Mouse (Mus musculus) kidney, adult 9 months (tissue): ENCODE data around the gene Plscr1.
A peak's percentile ranks its signal among the peaks of the same experiment; 100 is the strongest.

Experiments
- DNase-seq: peaks from one replicate; pipeline ENCODE4 v3.0.0; 2022

Plscr1 gene

GRCm38 (mm10) chr9:92249447-92249852 lies at the start of gene Plscr1:
Gene Plscr1, plus strand, starts transcription at chr9:92249750.
- DNase-seq, result no peak

- no peak for DNase-seq
Observed at GRCm38 (mm10) chr9:92204397-92204796, 45.2 kb upstream of the Plscr1 start.

GRCm38 (mm10) chr9:92207307-92207706 lies 42.2 kb upstream of the Plscr1 start:
- DNase-seq, result peak; percentile 70

- DNase-seq, result no peak
Observed at GRCm38 (mm10) chr9:92207757-92208156, 41.8 kb upstream of the Plscr1 start.

GRCm38 (mm10) chr9:92209850-92210249 lies 39.7 kb upstream of the Plscr1 start:
- DNase-seq, result no peak

- no peak for DNase-seq
Observed at GRCm38 (mm10) chr9:92210386-92210967, 39.1 kb upstream of the Plscr1 start.

- no peak for DNase-seq
Observed at GRCm38 (mm10) chr9:92211048-92211447, 38.5 kb upstream of the Plscr1 start.

GRCm38 (mm10) chr9:92217484-92217883 lies 32.1 kb upstream of the Plscr1 start:
- DNase-seq, result peak; percentile 50

- no peak for DNase-seq
Observed at GRCm38 (mm10) chr9:92217896-92218295, 31.7 kb upstream of the Plscr1 start.

- DNase-seq, result no peak
Observed at GRCm38 (mm10) chr9:92220151-92220550, 29.4 kb upstream of the Plscr1 start.

GRCm38 (mm10) chr9:92221480-92221879 lies 28.1 kb upstream of the Plscr1 start:
- DNase-seq, result no peak

GRCm38 (mm10) chr9:92224598-92225231 lies 24.8 kb upstream of the Plscr1 start:
- no peak for DNase-seq

GRCm38 (mm10) chr9:92226127-92226655 lies 23.4 kb upstream of the Plscr1 start:
- no peak for DNase-seq

- no peak for DNase-seq
Observed at GRCm38 (mm10) chr9:92226795-92227194, 22.8 kb upstream of the Plscr1 start.

- DNase-seq, result no peak
Observed at GRCm38 (mm10) chr9:92228867-92229832, 20.4 kb upstream of the Plscr1 start.

- DNase-seq, result no peak
Observed at GRCm38 (mm10) chr9:92229833-92230205, 19.7 kb upstream of the Plscr1 start.

GRCm38 (mm10) chr9:92234901-92235458 lies 14.6 kb upstream of the Plscr1 start:
- no peak for DNase-seq

GRCm38 (mm10) chr9:92248773-92249446 lies 640 bp upstream of the Plscr1 start:
- DNase-seq, result no peak

GRCm38 (mm10) chr9:92249987-92250772 lies 630 bp downstream of the Plscr1 start:
- peak; percentile 94 for DNase-seq

- no peak for DNase-seq
Observed at GRCm38 (mm10) chr9:92252718-92253117, 3.2 kb downstream of the Plscr1 start.

- DNase-seq, result no peak
Observed at GRCm38 (mm10) chr9:92253585-92254321, 4.2 kb downstream of the Plscr1 start.
